In genomic region chr5:100120711-100121141, GRCm38 (mm10) we compare ENCODE assay signal across 9 mouse cellular contexts. TPM values are rescaled to one million over a fixed set of nuclear protein-coding genes. Genes with fewer than 3 reads are reported as not detected.
DNase-seq lines count a peak whose midpoint lies in the region; ATAC-seq and TF ChIP-seq lines count a peak whose summit lies in the region.
"Had no signal": no experiment of that assay in that cellular context is flagged by ENCODE, and none has a peak within 500 bp of the region (broad histone marks: within the 10 kb centered on the region; RNA-seq: fewer than 3 reads in every experiment).

No protein-coding gene starts in this region.

- H3K27ac ChIP-seq in lung, embryonic 14.5 days (ENCODE audit: low read depth): no peak overlapping the region
- H3K27ac ChIP-seq in lung, postnatal 0 days (ENCODE audit: low read length): no peak overlapping the region
- H3K27ac ChIP-seq in forebrain, embryonic 10.5 days: peak overlapping the region; percentile 53
- H3K27ac ChIP-seq in limb, embryonic 10.5 days: no peak overlapping the region; the same call in 1 of the 2 replicates

- H3K4me2 ChIP-seq in lung, embryonic 14.5 days: peak overlapping the region; percentile 42
- no peak overlapping the region for H3K4me2 ChIP-seq in lung, postnatal 0 days (replicated peaks; ENCODE audit: low read depth, low read length)

- H3K27me3 ChIP-seq in lung, embryonic 14.5 days (ENCODE audit: insufficient read depth, low read length): peaks cover 14% of the 10 kb centered on the region
- no peaks in the 10 kb centered on the region; the same call in 1 of the 2 replicates for H3K27me3 ChIP-seq in lung, postnatal 0 days (replicated peaks; ENCODE audit: insufficient read depth, low read length)
- H3K27me3 ChIP-seq in forebrain, embryonic 10.5 days (ENCODE audit: poor library complexity, severe bottlenecking): peaks cover 30% of the 10 kb centered on the region
- peaks cover 31% of the 10 kb centered on the region for H3K27me3 ChIP-seq in limb, embryonic 10.5 days (ENCODE audit: low read depth, poor library complexity, severe bottlenecking)

- DNase-seq in lung, embryonic 14.5 days: peak; percentile 14
- DNase-seq in lung, postnatal 0 days (ENCODE audit: low spot score): no peak
- DNase-seq in forebrain, embryonic 10.5 days (ENCODE audit: extremely low spot score, low spot score): peak; percentile 37
- peak; percentile 40 for DNase-seq in limb, embryonic 10.5 days (ENCODE audit: low spot score)
- peak; percentile 16 for DNase-seq in retina, embryonic 14.5 days (ENCODE audit: low spot score)
- DNase-seq in gastrocnemius, adult 18-20 months (ENCODE audit: low spot score): no peak

- no peak for TF ChIP-seq CTCF in lung, embryonic 14.5 days (IDR thresholded peaks at IDR 0.05; ENCODE audit: low read depth)
- no peak for TF ChIP-seq CTCF in lung, postnatal 0 days (IDR thresholded peaks at IDR 0.05)

- no peaks in the 10 kb centered on the region for H3K9me3 ChIP-seq in lung, embryonic 14.5 days (ENCODE audit: low read depth, low read length)
- H3K9me3 ChIP-seq in lung, postnatal 0 days (ENCODE audit: low read length): no peaks in the 10 kb centered on the region
- H3K9me3 ChIP-seq in forebrain, embryonic 10.5 days: 0 out of 2 replicates have a peak, but pooled peaks cover 4% of the 10 kb centered on the region
- H3K9me3 ChIP-seq in limb, embryonic 10.5 days (replicated peaks): no peaks in the 10 kb centered on the region

- no peak for TF ChIP-seq EP300 in lung, postnatal 0 days (IDR thresholded peaks at IDR 0.05)

- no peak overlapping the region for H3K9ac ChIP-seq in lung, embryonic 14.5 days
- H3K9ac ChIP-seq in lung, postnatal 0 days (replicated peaks; ENCODE audit: low read depth): no peak overlapping the region

- no peaks in the 10 kb centered on the region for H3K36me3 ChIP-seq in lung, embryonic 14.5 days (ENCODE audit: insufficient read depth)
- H3K36me3 ChIP-seq in lung, postnatal 0 days (ENCODE audit: insufficient read depth, low read length): no peaks in the 10 kb centered on the region
- no peaks in the 10 kb centered on the region for H3K36me3 ChIP-seq in forebrain, embryonic 10.5 days (replicated peaks)
- H3K36me3 ChIP-seq in limb, embryonic 10.5 days: no peaks in the 10 kb centered on the region

- no peak for ATAC-seq in lung, embryonic 14.5 days (ENCODE audit: insufficient read depth)
- no peak for ATAC-seq in lung, postnatal 0 days
- no peak for ATAC-seq in granulocyte monocyte progenitor cell, adult 5-6 weeks (replicated peaks; ENCODE audit: poor library complexity, severe bottlenecking)
- no peak for ATAC-seq in megakaryocyte progenitor cell, adult 5-6 weeks (replicated peaks; ENCODE audit: poor library complexity)

- peaks cover 8% of the 10 kb centered on the region; the same call in 1 of the 2 replicates for H3K4me1 ChIP-seq in lung, embryonic 14.5 days (ENCODE audit: insufficient read depth)
- no peaks in the 10 kb centered on the region for H3K4me1 ChIP-seq in lung, postnatal 0 days (ENCODE audit: insufficient read depth, low read depth, low read length)
- peaks cover 35% of the 10 kb centered on the region for H3K4me1 ChIP-seq in forebrain, embryonic 10.5 days
- peaks cover 9% of the 10 kb centered on the region for H3K4me1 ChIP-seq in limb, embryonic 10.5 days

- peak overlapping the region; percentile 19; the same call in 1 of the 2 replicates for H3K4me3 ChIP-seq in lung, embryonic 14.5 days (ENCODE audit: low read depth, low read length)
- no peak overlapping the region for H3K4me3 ChIP-seq in lung, postnatal 0 days (ENCODE audit: low read depth, low read length)
- peak overlapping the region; percentile 43 for H3K4me3 ChIP-seq in forebrain, embryonic 10.5 days
- H3K4me3 ChIP-seq in limb, embryonic 10.5 days: peak overlapping the region; percentile 41
- H3K4me3 ChIP-seq: erythroblast, embryonic 14.5 days had no signal

- WGBS in lung, embryonic 14.5 days: 4% methylated on average over 20 of the region's 20 CpGs
- WGBS in lung, postnatal 0 days: 9% methylated on average over 20 of the region's 20 CpGs
- WGBS in forebrain, embryonic 10.5 days: 4% methylated on average over 20 of the region's 20 CpGs
- WGBS in limb, embryonic 10.5 days: 5% methylated on average over 20 of the region's 20 CpGs

RNA-seq across cellular contexts. Expression of gene Tmem150c, which starts 38.9 kb away (rescaled TPM):
- polyA plus RNA-seq in lung, embryonic 14.5 days (2014; fragmentation: Nextera tagmentation; extraction: Ambion mirVana): 3.3 and 5.0 TPM in 2 replicates
- 5.4 and 7.6 TPM in 2 replicates for polyA plus RNA-seq in lung, postnatal 0 days (2015; fragmentation: Nextera tagmentation; extraction: Ambion mirVana)
- polyA plus RNA-seq in forebrain, embryonic 10.5 days (2016; fragmentation: Nextera tagmentation; extraction: Ambion mirVana): 2.2 and 2.3 TPM in 2 replicates
- 0.60 and 0.66 TPM in 2 replicates for polyA plus RNA-seq in limb, embryonic 10.5 days (2016; fragmentation: Nextera tagmentation; extraction: Ambion mirVana)
- total RNA-seq in granulocyte monocyte progenitor cell, adult 5-6 weeks (2014; fragmentation: Nextera tagmentation): not detected in 2 replicates
- total RNA-seq in granulocyte monocyte progenitor cell, adult 5-6 weeks (2017): not detected in 2 replicates
- total RNA-seq in gastrocnemius, adult 18-20 months (2021): 1 to 10 TPM in 1 of 2 experiments, under 1 TPM in 1; 0.91 to 1.3 TPM
- not detected in 2 replicates for total RNA-seq in megakaryocyte progenitor cell, adult 5-6 weeks (2015)
- total RNA-seq in megakaryocyte progenitor cell, adult 5-6 weeks (2017): not detected in 2 replicates
- polyA plus RNA-seq: erythroblast, embryonic 14.5 days had no signal

Comparison
In these comparisons a context has a peak if more than half of its experiments do, and no peak if none do; other contexts are left out.
1. DNase-seq: peak in lung, embryonic 14.5 days (single experiment), forebrain, embryonic 10.5 days (single experiment), limb, embryonic 10.5 days (single experiment) and retina, embryonic 14.5 days (single experiment); none in lung, postnatal 0 days (single experiment) and gastrocnemius, adult 18-20 months (single experiment).